Mouse (Mus musculus) erythroblast, embryonic 14.5 days (primary cell): ENCODE measurements around the gene Ltb.

ENCODE experiments used
- GATA1 ChIP-seq: IDR thresholded peaks from 2 replicates; pipeline ENCODE4 v1.6.1; 2012; ENCODE audit warnings: low read length, inconsistent platforms, mixed read lengths
- TAL1 ChIP-seq: IDR thresholded peaks from 3 replicates; pipeline ENCODE4 v1.6.1; 2012; ENCODE audit warnings: low read length, inconsistent platforms, mixed read lengths

- TF ChIP-seq GATA1 = peak; percentile 23; the same call in 1 of the 2 replicates
- no peak for TF ChIP-seq TAL1
These were observed 29.4 kb upstream of the Ltb start, which contains the start of gene Prrc2a for GRCm38 (mm10) chr17:35164568-35165450.
